Mouse (Mus musculus): Measurements from ENCODE around the gene Zpr1. TPM values are rescaled to one million over a fixed set of nuclear protein-coding genes. Genes with fewer than 3 reads are reported as not detected.

Gene Zpr1
- polyA plus RNA-seq, 1 experiment from 2014 or later = 77.7 TPM

GRCm38 (mm10) chr9:46330586-46330895, 57.7 kb downstream of the Zpr1 start:
- H3K4me2 ChIP-seq (ENCODE audit: low read length) = no peak overlapping the region
- peaks cover 18% of the 10 kb centered on the region for H3K4me1 ChIP-seq (replicated peaks; ENCODE audit: control insufficient read depth, insufficient read depth, low read length)
- H3K9me3 ChIP-seq (ENCODE audit: control insufficient read depth, low read length) = no peaks in the 10 kb centered on the region
- no peak for ATAC-seq
- H3K36me3 ChIP-seq (ENCODE audit: control insufficient read depth, insufficient read depth) = no peaks in the 10 kb centered on the region
- no peaks in the 10 kb centered on the region for H3K27me3 ChIP-seq (replicated peaks; ENCODE audit: control insufficient read depth, insufficient read depth, low read length)
- H3K4me3 ChIP-seq (replicated peaks; ENCODE audit: low read length) = no peak overlapping the region
- WGBS = 56% methylated on average over 6 of the region's 6 CpGs
- H3K27ac ChIP-seq (ENCODE audit: low read length) = no peak overlapping the region
- no peak overlapping the region for H3K9ac ChIP-seq (replicated peaks; ENCODE audit: low read depth, low read length)

- ATAC-seq = no peak
- Histone ChIP-seq H3K36me3 (ENCODE audit: control insufficient read depth, insufficient read depth) (no peaks in the 10 kb centered on the region), H3K4me3 (replicated peaks; ENCODE audit: low read length) (no peak overlapping the region), H3K9me3 (ENCODE audit: control insufficient read depth, low read length) (no peaks in the 10 kb centered on the region), H3K27me3 (replicated peaks; ENCODE audit: control insufficient read depth, insufficient read depth, low read length) (no peaks in the 10 kb centered on the region), H3K9ac (replicated peaks; ENCODE audit: low read depth, low read length) (no peak overlapping the region), H3K4me2 (ENCODE audit: low read length) (no peak overlapping the region), H3K4me1 (replicated peaks; ENCODE audit: control insufficient read depth, insufficient read depth, low read length) (peaks cover 18% of the 10 kb centered on the region), H3K27ac (ENCODE audit: low read length) (no peak overlapping the region)
- 79% methylated on average over 1 of the region's 1 CpGs for WGBS
Observed at GRCm38 (mm10) chr9:46331301-46331700, 58.4 kb downstream of the Zpr1 start.

Other genes with a start within 250 kb of the Zpr1 start
- 1.4 and 1.5 TPM in 2 replicates for gene Apoa1, start 44.5 kb upstream of the Zpr1 start, polyA plus RNA-seq (2015; fragmentation: Nextera tagmentation; extraction: Ambion mirVana)
- gene Apoc3, start 37.4 kb upstream of the Zpr1 start, polyA plus RNA-seq (2015; fragmentation: Nextera tagmentation; extraction: Ambion mirVana) = not detected in 2 replicates
- not detected in 2 replicates for gene Apoa4, start 32.4 kb upstream of the Zpr1 start, polyA plus RNA-seq (2015; fragmentation: Nextera tagmentation; extraction: Ambion mirVana)
- not detected in 2 replicates for gene Apoa5, start 4.4 kb upstream of the Zpr1 start, polyA plus RNA-seq (2015; fragmentation: Nextera tagmentation; extraction: Ambion mirVana)
- 17.9 and 19.9 TPM in 2 replicates for gene Bud13, start 9.9 kb downstream of the Zpr1 start, polyA plus RNA-seq (2015; fragmentation: Nextera tagmentation; extraction: Ambion mirVana)
- not detected in 2 replicates for gene 4931429L15Rik, start 46.9 kb downstream of the Zpr1 start, polyA plus RNA-seq (2015; fragmentation: Nextera tagmentation; extraction: Ambion mirVana)

Measured in forebrain, embryonic 16.5 days (tissue).